Comparison of ENCODE assay signal across 8 mouse cellular contexts in genomic region chr9:119981183-119982179, GRCm38 (mm10). TPM values are rescaled to one million over a fixed set of nuclear protein-coding genes. Genes with fewer than 3 reads are reported as not detected.
DNase-seq lines count a peak whose midpoint lies in the region; ATAC-seq lines count a peak whose summit lies in the region.

No protein-coding gene starts in this region.

- WGBS in forebrain, embryonic 10.5 days = under 1% methylated on average over 16 of the region's 16 CpGs

- peaks cover 20% of the 10 kb centered on the region; the same call in 1 of the 2 replicates for H3K27me3 ChIP-seq in forebrain, embryonic 10.5 days (ENCODE audit: poor library complexity, severe bottlenecking)

- peak overlapping the region; percentile 74 for H3K4me3 ChIP-seq in forebrain, embryonic 10.5 days

- H3K36me3 ChIP-seq in forebrain, embryonic 10.5 days (replicated peaks) = peaks cover 5% of the 10 kb centered on the region

- peak overlapping the region; percentile 87 for H3K27ac ChIP-seq in forebrain, embryonic 10.5 days

- intact Hi-C loops in heart, postnatal 10 days (cut with DNase I) = loop anchor here (2.0 kb wide), 1 partner anchor 17 kb away; no protein-coding TSS in a partner anchor

- no peak for ATAC-seq in erythroid progenitor cell, adult 5-6 weeks (replicated peaks; ENCODE audit: low FRiP score, poor library complexity, severe bottlenecking)

- H3K4me1 ChIP-seq in forebrain, embryonic 10.5 days = peaks cover 87% of the 10 kb centered on the region

- no peaks in the 10 kb centered on the region for H3K9me3 ChIP-seq in forebrain, embryonic 10.5 days

- DNase-seq in ES-CJ7 (ENCODE audit: low read depth, low spot score) = peak; percentile 87
- DNase-seq in adrenal gland, postnatal 10 days = peak; percentile 80
- peak; percentile 73 for DNase-seq in forebrain, embryonic 10.5 days (ENCODE audit: extremely low spot score, low spot score)
- DNase-seq in heart, postnatal 10 days = peak; percentile 89 to 90
- peak; percentile 82 to 92 for DNase-seq in kidney, postnatal 25 days
- DNase-seq in lung, postnatal 36 days = peak; percentile 93
- DNase-seq in retina, postnatal 1 day = peak; percentile 68

RNA-seq across cellular contexts. Expression of gene Csrnp1, which starts 3.0 kb away (rescaled TPM):
- total RNA-seq in adrenal gland, postnatal 10 days (2021) = 10 to 100 TPM; 11.9 to 24.0 TPM
- polyA plus RNA-seq in forebrain, embryonic 10.5 days (2016; fragmentation: Nextera tagmentation; extraction: Ambion mirVana) = 3.3 and 4.2 TPM in 2 replicates
- total RNA-seq in heart, postnatal 10 days (2021) = 10 to 100 TPM in 1 of 2 experiments, 1 to 10 TPM in 1; 9.9 to 19.0 TPM
- 2.1 and 2.2 TPM in 2 replicates for total RNA-seq in erythroid progenitor cell, adult 5-6 weeks (2015; ENCODE audit: low replicate concordance)
- 1.4 and 3.0 TPM in 2 replicates for total RNA-seq in erythroid progenitor cell, adult 5-6 weeks (2017; ENCODE audit: low replicate concordance)

RNA-seq across cellular contexts. Expression of gene Xirp1, which starts 41.9 kb away (rescaled TPM):
- total RNA-seq in adrenal gland, postnatal 10 days (2021) = 1 to 10 TPM; 3.1 to 7.4 TPM
- not detected in 2 replicates for polyA plus RNA-seq in forebrain, embryonic 10.5 days (2016; fragmentation: Nextera tagmentation; extraction: Ambion mirVana)
- total RNA-seq in heart, postnatal 10 days (2021) = 100 to 1,000 TPM; 147 to 150 TPM
- not detected in 2 replicates for total RNA-seq in erythroid progenitor cell, adult 5-6 weeks (2015; ENCODE audit: low replicate concordance)
- not detected in 2 replicates for total RNA-seq in erythroid progenitor cell, adult 5-6 weeks (2017; ENCODE audit: low replicate concordance)

RNA-seq across cellular contexts. Expression of gene Ttc21a, which starts 44.1 kb away (rescaled TPM):
- total RNA-seq in adrenal gland, postnatal 10 days (2021) = under 1 TPM; 0.21 to 0.33 TPM
- polyA plus RNA-seq in forebrain, embryonic 10.5 days (2016; fragmentation: Nextera tagmentation; extraction: Ambion mirVana) = 0.31 and 0.42 TPM in 2 replicates
- not detected for total RNA-seq in heart, postnatal 10 days (2021)
- total RNA-seq in erythroid progenitor cell, adult 5-6 weeks (2015; ENCODE audit: low replicate concordance) = 2.1 TPM in 1 of 2 replicates, not detected in the other
- 1.5 TPM in 1 of 2 replicates, not detected in the other for total RNA-seq in erythroid progenitor cell, adult 5-6 weeks (2017; ENCODE audit: low replicate concordance)

RNA-seq across cellular contexts. Expression of gene Gorasp1, which starts 44.1 kb away (rescaled TPM):
- total RNA-seq in adrenal gland, postnatal 10 days (2021) = 10 to 100 TPM; 18.9 to 25.7 TPM
- 29.9 and 30.4 TPM in 2 replicates for polyA plus RNA-seq in forebrain, embryonic 10.5 days (2016; fragmentation: Nextera tagmentation; extraction: Ambion mirVana)
- 10 to 100 TPM; 19.1 to 22.9 TPM for total RNA-seq in heart, postnatal 10 days (2021)
- total RNA-seq in erythroid progenitor cell, adult 5-6 weeks (2015; ENCODE audit: low replicate concordance) = 2.5 and 4.2 TPM in 2 replicates
- total RNA-seq in erythroid progenitor cell, adult 5-6 weeks (2017; ENCODE audit: low replicate concordance) = 0.90 and 2.3 TPM in 2 replicates

Comparison
In these comparisons a context has a peak if more than half of its experiments do, and no peak if none do; other contexts are left out.
1. RNA of gene Xirp1, which starts 41.9 kb away (total RNA-seq): 147 to 150 TPM in heart, postnatal 10 days; 3.1 to 7.4 TPM in adrenal gland, postnatal 10 days and not detected in erythroid progenitor cell, adult 5-6 weeks; every median in the first group is over 10 times any median in the second.
2. Peak in every context shown above with its lines, with median percentiles within 50 percentile points of each other: DNase-seq.